Mouse (Mus musculus) thymus, adult 18-20 months (tissue): ENCODE results near the gene Elobl.
"Not testable (repeated sequence)": the region's sequence is repeated elsewhere in the genome, so short reads cannot be mapped to it uniquely, and the experiment has no call there.

ENCODE experiments used
- DNase-seq, 2 experiments: peaks; one replicate each; pipeline ENCODE4 v3.0.0; 2022; ENCODE audit warnings: mixed read lengths in 2 of 2

Gene Elobl

GRCm38 (mm10) chr11:88966881-88967361 is at the start of gene Elobl:
TSS of gene Elobl (minus strand) at chr11:88966931.
- DNase-seq = no peak

- DNase-seq = no peak
Observed at GRCm38 (mm10) chr11:89012241-89012640, 45.5 kb upstream of the Elobl start.

GRCm38 (mm10) chr11:89009496-89009895 is 42.8 kb upstream of the Elobl start:
- DNase-seq = no peak

- no peak for DNase-seq
Observed at GRCm38 (mm10) chr11:89009066-89009465, 42.3 kb upstream of the Elobl start.

GRCm38 (mm10) chr11:89007582-89007981 is 40.9 kb upstream of the Elobl start:
- DNase-seq = no peak

- DNase-seq = no peak
Observed at GRCm38 (mm10) chr11:89006404-89006803, 39.7 kb upstream of the Elobl start.

- DNase-seq = no peak
Observed at GRCm38 (mm10) chr11:89005473-89005872, 38.7 kb upstream of the Elobl start.

- no peak for DNase-seq
Observed at GRCm38 (mm10) chr11:89003726-89004125, 37.0 kb upstream of the Elobl start.

- DNase-seq = no peak
Observed at GRCm38 (mm10) chr11:89003078-89003477, 36.3 kb upstream of the Elobl start.

- DNase-seq = no peak
Observed at GRCm38 (mm10) chr11:89002621-89003020, 35.9 kb upstream of the Elobl start.

GRCm38 (mm10) chr11:89002068-89002467 is 35.3 kb upstream of the Elobl start:
- no peak for DNase-seq

GRCm38 (mm10) chr11:89001569-89001968 is 34.8 kb upstream of the Elobl start:
- DNase-seq = no peak

GRCm38 (mm10) chr11:89000527-89000819 is 33.7 kb upstream of the Elobl start:
- no peak for DNase-seq

- no peak for DNase-seq
Observed at GRCm38 (mm10) chr11:88999723-89000526, 33.2 kb upstream of the Elobl start.

- peak; percentile 90 to 94 for DNase-seq
Observed at GRCm38 (mm10) chr11:88998974-88999722, 32.4 kb upstream of the Elobl start, which contains the start of gene Trim25. TSS of gene Trim25 (plus strand) at chr11:88999376.

- DNase-seq = no peak
Observed at GRCm38 (mm10) chr11:88998406-88998805, 31.7 kb upstream of the Elobl start.

GRCm38 (mm10) chr11:88997343-88997742 is 30.6 kb upstream of the Elobl start:
- DNase-seq = not testable (repeated sequence)

- no peak for DNase-seq
Observed at GRCm38 (mm10) chr11:88996427-88996826, 29.7 kb upstream of the Elobl start.

GRCm38 (mm10) chr11:88995616-88996015 is 28.9 kb upstream of the Elobl start:
- no peak for DNase-seq

- no peak for DNase-seq
Observed at GRCm38 (mm10) chr11:88994492-88994891, 27.8 kb upstream of the Elobl start.

GRCm38 (mm10) chr11:88993625-88994024 is 26.9 kb upstream of the Elobl start:
- peak; percentile 53 to 77 for DNase-seq

GRCm38 (mm10) chr11:88993186-88993585 is 26.5 kb upstream of the Elobl start:
- DNase-seq = no peak

- DNase-seq = no peak
Observed at GRCm38 (mm10) chr11:88989530-88989929, 22.8 kb upstream of the Elobl start.

- no peak for DNase-seq
Observed at GRCm38 (mm10) chr11:88988956-88989355, 22.2 kb upstream of the Elobl start.
